In the genomic region with DNA sequence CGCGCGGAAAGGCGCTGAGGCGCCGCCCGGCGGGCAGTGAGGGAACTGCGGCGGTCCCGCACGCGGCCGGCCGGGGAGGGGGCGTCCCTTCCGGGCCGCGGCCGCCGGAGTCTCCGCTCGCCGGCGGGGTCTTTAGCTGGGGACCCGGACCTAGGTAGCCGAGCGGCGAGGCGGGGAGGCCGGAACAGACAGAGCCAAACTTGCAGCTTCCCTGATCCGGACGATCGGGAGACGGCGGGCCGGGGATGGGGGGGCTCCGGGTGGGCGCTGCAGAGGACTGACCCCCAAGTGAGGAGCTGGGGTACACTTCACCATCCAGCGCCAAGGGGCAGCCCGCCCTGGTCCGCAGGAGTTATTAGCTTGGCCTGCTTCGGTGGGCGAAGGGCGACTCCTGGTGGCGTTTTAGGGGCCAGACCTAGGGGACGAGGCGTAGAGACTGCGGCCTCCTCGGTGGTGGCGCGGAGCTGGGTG, we compare ENCODE assay signal across 8 mouse cellular contexts. TPM values are rescaled to one million over a fixed set of nuclear protein-coding genes. Genes with fewer than 3 reads are reported as not detected.
DNase-seq lines count a peak whose midpoint lies in the region; ATAC-seq and TF ChIP-seq lines count a peak whose summit lies in the region.

No protein-coding gene starts in this region.

- peak overlapping the region; percentile 100 for H3K4me2 ChIP-seq in heart, embryonic 12.5 days
- peak overlapping the region; percentile 100 for H3K4me2 ChIP-seq in kidney, postnatal 0 days (ENCODE audit: low read length)
- peak overlapping the region; percentile 88 for H3K4me2 ChIP-seq in liver, embryonic 11.5 days

- H3K9ac ChIP-seq in heart, embryonic 12.5 days = peak overlapping the region; percentile 78
- H3K9ac ChIP-seq in kidney, postnatal 0 days (ENCODE audit: low read depth, low read length) = peak overlapping the region; percentile 84
- H3K9ac ChIP-seq in liver, embryonic 11.5 days (ENCODE audit: low read depth, low read length) = peak overlapping the region; percentile 43; the same call in 1 of the 2 replicates

- no peaks in the 10 kb centered on the region for H3K9me3 ChIP-seq in heart, embryonic 12.5 days (replicated peaks)
- no peaks in the 10 kb centered on the region for H3K9me3 ChIP-seq in kidney, postnatal 0 days (replicated peaks; ENCODE audit: low read length)
- no peaks in the 10 kb centered on the region for H3K9me3 ChIP-seq in liver, embryonic 11.5 days (ENCODE audit: control insufficient read depth, low read length)

- H3K4me1 ChIP-seq in heart, embryonic 12.5 days (replicated peaks) = no peaks in the 10 kb centered on the region; the same call in 1 of the 2 replicates
- H3K4me1 ChIP-seq in kidney, postnatal 0 days (replicated peaks; ENCODE audit: insufficient read depth, low read length) = peaks cover 9% of the 10 kb centered on the region; the same call in 1 of the 2 replicates
- no peaks in the 10 kb centered on the region for H3K4me1 ChIP-seq in liver, embryonic 11.5 days (replicated peaks; ENCODE audit: control insufficient read depth, insufficient read depth, low read length)

- peak; percentile 75 for DNase-seq in A20 (ENCODE audit: low read depth, low spot score)
- peak; percentile 90 for DNase-seq in brain, adult 2 months (ENCODE audit: low read depth, low spot score)
- peak; percentile 94 for DNase-seq in kidney, postnatal 0 days (ENCODE audit: low spot score)
- DNase-seq in liver, embryonic 11.5 days (ENCODE audit: low spot score) = peak; percentile 86
- peak; percentile 72 for DNase-seq in naive thymus-derived CD4-positive, alpha-beta T cell, adult 2 months (ENCODE audit: low read depth)
- peak; percentile 63 for DNase-seq in splenic B cell, adult 2 months (ENCODE audit: low read depth, low spot score)

- peak; percentile 92 for TF ChIP-seq CTCF in kidney, postnatal 0 days (IDR thresholded peaks at IDR 0.05; ENCODE audit: low read depth)

- H3K36me3 ChIP-seq in heart, embryonic 12.5 days = no peaks in the 10 kb centered on the region
- H3K36me3 ChIP-seq in kidney, postnatal 0 days (ENCODE audit: insufficient read depth, low read length) = no peaks in the 10 kb centered on the region
- H3K36me3 ChIP-seq in liver, embryonic 11.5 days (ENCODE audit: control insufficient read depth, insufficient read depth, low read length) = no peaks in the 10 kb centered on the region
- no peaks in the 10 kb centered on the region for H3K36me3 ChIP-seq in splenic B cell, adult 2 months (ENCODE audit: control insufficient read depth, insufficient read depth, low read length, poor library complexity, severe bottlenecking)

- peak overlapping the region; percentile 71 for H3K4me3 ChIP-seq in heart, embryonic 12.5 days
- H3K4me3 ChIP-seq in kidney, postnatal 0 days (replicated peaks; ENCODE audit: low read depth, low read length) = peak overlapping the region; percentile 73
- H3K4me3 ChIP-seq in liver, embryonic 11.5 days (ENCODE audit: low read depth, low read length) = peak overlapping the region; percentile 50

- H3K27me3 ChIP-seq in heart, embryonic 12.5 days (replicated peaks) = peaks cover 83% of the 10 kb centered on the region
- H3K27me3 ChIP-seq in kidney, postnatal 0 days (ENCODE audit: insufficient read depth, low read length) = no peaks in the 10 kb centered on the region
- H3K27me3 ChIP-seq in liver, embryonic 11.5 days (replicated peaks; ENCODE audit: control insufficient read depth, insufficient read depth, low read length) = peaks cover 66% of the 10 kb centered on the region
- peaks cover 3% of the 10 kb centered on the region; the same call in 1 of the 2 replicates for H3K27me3 ChIP-seq in splenic B cell, adult 2 months (ENCODE audit: control insufficient read depth, insufficient read depth, low read length, poor library complexity, severe bottlenecking)

- ATAC-seq in erythroblast, adult 5-6 weeks (replicated peaks; ENCODE audit: low FRiP score, poor library complexity, severe bottlenecking) = 0 out of 2 replicates have a peak, but pooled peaks have one; percentile 51
- peak; percentile 84 for ATAC-seq in heart, embryonic 12.5 days (ENCODE audit: insufficient number of reproducible peaks, low FRiP score)
- peak; percentile 84 for ATAC-seq in kidney, postnatal 0 days (replicated peaks; ENCODE audit: low FRiP score, low read depth)
- ATAC-seq in liver, embryonic 11.5 days (replicated peaks; ENCODE audit: low FRiP score) = peak; percentile 82

- no peak overlapping the region for H3K27ac ChIP-seq in heart, embryonic 12.5 days (ENCODE audit: poor library complexity, severe bottlenecking)
- H3K27ac ChIP-seq in kidney, postnatal 0 days = no peak overlapping the region
- H3K27ac ChIP-seq in liver, embryonic 11.5 days (ENCODE audit: low read depth, low read length) = no peak overlapping the region

- under 1% methylated on average over 49 of the region's 52 CpGs for WGBS in heart, embryonic 12.5 days
- WGBS in kidney, postnatal 0 days = under 1% methylated on average over 39 of the region's 52 CpGs
- WGBS in liver, embryonic 11.5 days = 2% methylated on average over 49 of the region's 52 CpGs

RNA-seq across cellular contexts. Expression of a gene that starts 0.3 kb away (rescaled TPM):
- total RNA-seq in erythroblast, adult 5-6 weeks (2015; ENCODE audit: low replicate concordance) = not detected in 2 replicates
- total RNA-seq in erythroblast, adult 5-6 weeks (2017; ENCODE audit: low replicate concordance) = not detected in 2 replicates
- polyA plus RNA-seq in heart, embryonic 12.5 days (2016; fragmentation: Nextera tagmentation; extraction: Ambion mirVana) = 0.28 and 0.42 TPM in 2 replicates
- 2.0 and 2.3 TPM in 2 replicates for polyA plus RNA-seq in kidney, postnatal 0 days (2015; fragmentation: Nextera tagmentation; extraction: Ambion mirVana)
- polyA plus RNA-seq in liver, embryonic 11.5 days (2014; fragmentation: Nextera tagmentation; extraction: Ambion mirVana) = 2.2 and 2.8 TPM in 2 replicates
